In genomic region chr4:134387268-134387667, GRCm38 (mm10) we compare ENCODE assay signal across 1 mouse cellular context.
TF ChIP-seq lines count a peak whose summit lies in the region.

No protein-coding gene starts in this region.

TF ChIP-seq in CH12.LX, 34 proteins besides CTCF, POLR2A, EP300 and RAD21:
- TF ChIP-seq NRF1 (IDR thresholded peaks at IDR 0.05; ENCODE audit: low read depth, low read length) (no peak), SMC3 (IDR thresholded peaks at IDR 0.05; ENCODE audit: low read depth, low read length) (peak; percentile 24; the same call in 1 of the 2 replicates), UBTF (IDR thresholded peaks at IDR 0.05; ENCODE audit: low read depth, low read length) (no peak), ZNF384 (IDR thresholded peaks at IDR 0.05; ENCODE audit: low read depth, low read length) (no peak)
TF ChIP-seq in CH12.LX: peak in this region for 1.
